Mouse (Mus musculus): Measurements from ENCODE around the gene Sertad3. TPM values are rescaled to one million over a fixed set of nuclear protein-coding genes. Genes with fewer than 3 reads are reported as not detected.
"Not testable (repeated sequence)": the region's sequence is repeated elsewhere in the genome, so short reads cannot be mapped to it uniquely, and the experiment has no call there.

Sertad3 gene
- polyA plus RNA-seq, 1 experiment from 2014 or later, result 31.3 TPM

GRCm38 (mm10) chr7:27491856-27492255 is 18.3 kb downstream of the Sertad3 start:
- DNase-seq (ENCODE audit: low spot score), result peak; percentile 13
- Histone ChIP-seq H3K4me2 (ENCODE audit: low read depth, low read length) (no peak overlapping the region), H3K9me3 (ENCODE audit: control insufficient read depth, low read length) (no peaks in the 10 kb centered on the region), H3K27ac (replicated peaks; ENCODE audit: low read depth, low read length) (no peak overlapping the region; the same call in 1 of the 2 replicates), H3K4me3 (ENCODE audit: low read depth, low read length) (no peak overlapping the region), H3K9ac (ENCODE audit: low read depth, low read length) (no peak overlapping the region), H3K4me1 (ENCODE audit: control insufficient read depth, insufficient read depth, low read length) (peaks cover 18% of the 10 kb centered on the region), H3K27me3 (replicated peaks; ENCODE audit: control insufficient read depth, insufficient read depth, low read length) (no peaks in the 10 kb centered on the region), H3K36me3 (ENCODE audit: control insufficient read depth, insufficient read depth, low read length) (peaks cover 11% of the 10 kb centered on the region)
- ATAC-seq (ENCODE audit: low read depth), result no peak
- WGBS, result 73% methylated on average over 7 of the region's 7 CpGs

DNA sequence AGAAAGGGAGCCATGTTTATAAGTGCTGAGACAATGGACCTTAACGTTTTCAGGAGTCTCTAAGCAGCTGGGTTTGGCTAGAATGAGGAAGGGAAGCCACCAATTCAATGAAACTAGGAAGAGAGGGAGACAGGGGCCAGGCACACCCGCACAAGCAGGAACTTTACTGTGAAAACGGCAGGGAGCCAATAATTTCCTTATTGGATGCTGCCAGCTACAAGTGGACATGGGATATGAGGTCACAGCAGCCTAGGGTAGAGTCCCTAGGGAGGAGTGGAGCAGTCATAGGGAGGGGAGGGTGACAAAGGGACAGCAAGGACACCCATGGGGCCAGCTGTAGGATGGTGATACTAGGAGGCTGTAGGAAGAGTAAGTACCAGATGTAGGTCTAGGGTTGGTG is 19.5 kb downstream of the Sertad3 start:
- Histone ChIP-seq H3K36me3 (ENCODE audit: control insufficient read depth, insufficient read depth, low read length) (peaks cover 11% of the 10 kb centered on the region), H3K27me3 (replicated peaks; ENCODE audit: control insufficient read depth, insufficient read depth, low read length) (no peaks in the 10 kb centered on the region), H3K4me3 (ENCODE audit: low read depth, low read length) (no peak overlapping the region), H3K4me1 (ENCODE audit: control insufficient read depth, insufficient read depth, low read length) (peaks cover 16% of the 10 kb centered on the region), H3K27ac (replicated peaks; ENCODE audit: low read depth, low read length) (no peak overlapping the region), H3K9ac (ENCODE audit: low read depth, low read length) (no peak overlapping the region), H3K9me3 (ENCODE audit: control insufficient read depth, low read length) (no peaks in the 10 kb centered on the region), H3K4me2 (ENCODE audit: low read depth, low read length) (no peak overlapping the region)
- 74% methylated on average over 3 of the region's 3 CpGs for WGBS
- DNase-seq (ENCODE audit: low spot score) (no peak), ATAC-seq (ENCODE audit: low read depth) (no peak)

DNA sequence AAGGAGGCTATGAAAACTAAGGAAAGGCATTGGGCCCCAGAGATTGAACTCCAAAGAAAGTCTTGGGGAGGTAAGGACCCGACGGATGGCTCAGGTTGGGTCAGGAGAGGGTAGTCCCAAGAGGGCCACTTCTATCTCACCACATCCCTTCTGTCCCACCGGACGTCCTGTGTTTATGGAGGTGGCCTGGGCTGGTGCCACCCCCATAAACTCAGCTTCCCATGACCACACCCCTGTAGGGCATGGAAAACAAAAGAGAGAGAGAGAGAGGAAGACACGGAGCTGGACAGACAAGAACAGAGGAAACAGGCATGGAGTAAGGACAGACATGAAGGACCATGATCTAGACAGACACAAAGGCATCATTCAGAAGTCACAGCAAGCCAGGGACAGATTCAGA is 19.9 kb downstream of the Sertad3 start:
- DNase-seq (ENCODE audit: low spot score), result no peak
- Histone ChIP-seq H3K27me3 (replicated peaks; ENCODE audit: control insufficient read depth, insufficient read depth, low read length) (no peaks in the 10 kb centered on the region), H3K4me2 (ENCODE audit: low read depth, low read length) (no peak overlapping the region), H3K4me1 (ENCODE audit: control insufficient read depth, insufficient read depth, low read length) (peaks cover 12% of the 10 kb centered on the region), H3K4me3 (ENCODE audit: low read depth, low read length) (no peak overlapping the region), H3K27ac (replicated peaks; ENCODE audit: low read depth, low read length) (no peak overlapping the region), H3K9ac (ENCODE audit: low read depth, low read length) (no peak overlapping the region), H3K9me3 (ENCODE audit: control insufficient read depth, low read length) (no peaks in the 10 kb centered on the region), H3K36me3 (ENCODE audit: control insufficient read depth, insufficient read depth, low read length) (peaks cover 11% of the 10 kb centered on the region)
- no peak for ATAC-seq (ENCODE audit: low read depth)
- WGBS, result 83% methylated on average over 5 of the region's 5 CpGs

DNA sequence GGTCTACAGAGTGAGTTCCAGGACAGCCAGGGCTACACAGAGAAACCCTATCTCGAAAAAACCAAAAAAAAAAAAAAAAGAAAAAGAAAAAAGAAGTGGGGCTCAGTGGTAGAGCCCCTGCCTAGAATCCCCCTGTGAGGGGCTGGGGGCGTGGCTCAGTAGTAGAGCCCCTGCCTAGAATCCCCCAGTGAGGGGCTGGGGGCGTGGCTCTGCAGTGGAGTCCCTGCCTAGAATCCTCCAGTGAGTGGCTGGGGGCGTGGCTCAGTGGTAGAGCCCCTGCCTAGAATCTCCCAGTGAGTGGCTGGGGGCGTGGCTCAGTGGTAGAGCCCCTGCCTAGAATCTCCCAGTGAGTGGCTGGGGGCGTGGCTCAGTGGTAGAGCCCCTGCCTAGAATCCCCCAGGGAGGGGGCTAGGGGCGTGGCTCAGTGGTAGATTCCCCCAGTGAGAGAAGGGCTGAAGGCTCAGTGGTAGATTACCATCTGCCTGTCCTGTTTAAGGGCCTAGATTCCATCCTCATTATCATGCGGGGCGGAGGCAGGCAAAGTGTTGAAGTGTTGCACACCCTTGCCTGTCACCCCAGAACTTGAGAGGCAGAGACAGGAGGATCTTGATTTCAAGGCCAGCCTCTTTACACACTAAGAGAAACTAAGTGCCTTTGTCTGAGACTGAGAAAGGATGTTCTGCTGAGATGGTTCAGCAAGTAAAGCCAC is 21.2 kb downstream of the Sertad3 start:
- DNase-seq (ENCODE audit: low spot score); H3K36me3 ChIP-seq (ENCODE audit: control insufficient read depth, insufficient read depth, low read length); H3K4me2 ChIP-seq (ENCODE audit: low read depth, low read length); H3K4me3 ChIP-seq (ENCODE audit: low read depth, low read length); ATAC-seq (ENCODE audit: low read depth); H3K27me3 ChIP-seq (replicated peaks; ENCODE audit: control insufficient read depth, insufficient read depth, low read length); H3K9me3 ChIP-seq (ENCODE audit: control insufficient read depth, low read length); H3K9ac ChIP-seq (ENCODE audit: low read depth, low read length); H3K27ac ChIP-seq (replicated peaks; ENCODE audit: low read depth, low read length): not testable (repeated sequence)
- WGBS, result 94% methylated on average over 6 of the region's 9 CpGs
- H3K4me1 ChIP-seq (ENCODE audit: control insufficient read depth, insufficient read depth, low read length), result peaks cover 12% of the 10 kb centered on the region

GRCm38 (mm10) chr7:27499036-27499435 is 25.5 kb downstream of the Sertad3 start, which contains the start of gene Prx:
TSS of gene Prx (plus strand) at chr7:27499324.
- 20% methylated on average over 3 of the region's 3 CpGs for WGBS
- peak; percentile 61; the same call in 1 of the 2 replicates for ATAC-seq (ENCODE audit: low read depth)
- no peak within 1 kb of the TSS for H3K4me2 ChIP-seq (ENCODE audit: low read depth, low read length)
- no peaks in the 10 kb centered on the region for H3K36me3 ChIP-seq (ENCODE audit: control insufficient read depth, insufficient read depth, low read length)
- no peaks in the 10 kb centered on the region for H3K4me1 ChIP-seq (ENCODE audit: control insufficient read depth, insufficient read depth, low read length)
- H3K9me3 ChIP-seq (ENCODE audit: control insufficient read depth, low read length), result no peaks in the 10 kb centered on the region
- peak; percentile 20 for DNase-seq (ENCODE audit: low spot score)
- no peak within 1 kb of the TSS for H3K27ac ChIP-seq (replicated peaks; ENCODE audit: low read depth, low read length)
- no peaks in the 10 kb centered on the region for H3K27me3 ChIP-seq (replicated peaks; ENCODE audit: control insufficient read depth, insufficient read depth, low read length)
- H3K4me3 ChIP-seq (ENCODE audit: low read depth, low read length), result no peak within 1 kb of the TSS
- no peak within 1 kb of the TSS for H3K9ac ChIP-seq (ENCODE audit: low read depth, low read length)

- Histone ChIP-seq H3K4me1 (ENCODE audit: control insufficient read depth, insufficient read depth, low read length) (peaks cover 5% of the 10 kb centered on the region), H3K9ac (ENCODE audit: low read depth, low read length) (no peak overlapping the region), H3K36me3 (ENCODE audit: control insufficient read depth, insufficient read depth, low read length) (no peaks in the 10 kb centered on the region), H3K27me3 (replicated peaks; ENCODE audit: control insufficient read depth, insufficient read depth, low read length) (no peaks in the 10 kb centered on the region), H3K27ac (replicated peaks; ENCODE audit: low read depth, low read length) (no peak overlapping the region), H3K9me3 (ENCODE audit: control insufficient read depth, low read length) (no peaks in the 10 kb centered on the region), H3K4me2 (ENCODE audit: low read depth, low read length) (no peak overlapping the region), H3K4me3 (ENCODE audit: low read depth, low read length) (no peak overlapping the region)
- DNase-seq (ENCODE audit: low spot score) (peak; percentile 24), ATAC-seq (ENCODE audit: low read depth) (0 out of 2 replicates have a peak, but pooled peaks have one; percentile 30)
- 58% methylated on average over 4 of the region's 4 CpGs for WGBS
Measured at GRCm38 (mm10) chr7:27501620-27502019, 28.1 kb downstream of the Sertad3 start.

- Histone ChIP-seq H3K4me2 (ENCODE audit: low read depth, low read length) (peak overlapping the region; percentile 67), H3K9me3 (ENCODE audit: control insufficient read depth, low read length) (no peaks in the 10 kb centered on the region), H3K4me1 (ENCODE audit: control insufficient read depth, insufficient read depth, low read length) (peaks cover 15% of the 10 kb centered on the region), H3K4me3 (ENCODE audit: low read depth, low read length) (peak overlapping the region; percentile 58), H3K27ac (replicated peaks; ENCODE audit: low read depth, low read length) (peak overlapping the region; percentile 99), H3K9ac (ENCODE audit: low read depth, low read length) (no peak overlapping the region), H3K27me3 (replicated peaks; ENCODE audit: control insufficient read depth, insufficient read depth, low read length) (no peaks in the 10 kb centered on the region), H3K36me3 (ENCODE audit: control insufficient read depth, insufficient read depth, low read length) (no peaks in the 10 kb centered on the region)
- WGBS, result 33% methylated on average over 9 of the region's 9 CpGs
- DNase-seq (ENCODE audit: low spot score) (peak; percentile 63), ATAC-seq (ENCODE audit: low read depth) (no peak)
Measured at GRCm38 (mm10) chr7:27506765-27507370, 33.3 kb downstream of the Sertad3 start.

DNA sequence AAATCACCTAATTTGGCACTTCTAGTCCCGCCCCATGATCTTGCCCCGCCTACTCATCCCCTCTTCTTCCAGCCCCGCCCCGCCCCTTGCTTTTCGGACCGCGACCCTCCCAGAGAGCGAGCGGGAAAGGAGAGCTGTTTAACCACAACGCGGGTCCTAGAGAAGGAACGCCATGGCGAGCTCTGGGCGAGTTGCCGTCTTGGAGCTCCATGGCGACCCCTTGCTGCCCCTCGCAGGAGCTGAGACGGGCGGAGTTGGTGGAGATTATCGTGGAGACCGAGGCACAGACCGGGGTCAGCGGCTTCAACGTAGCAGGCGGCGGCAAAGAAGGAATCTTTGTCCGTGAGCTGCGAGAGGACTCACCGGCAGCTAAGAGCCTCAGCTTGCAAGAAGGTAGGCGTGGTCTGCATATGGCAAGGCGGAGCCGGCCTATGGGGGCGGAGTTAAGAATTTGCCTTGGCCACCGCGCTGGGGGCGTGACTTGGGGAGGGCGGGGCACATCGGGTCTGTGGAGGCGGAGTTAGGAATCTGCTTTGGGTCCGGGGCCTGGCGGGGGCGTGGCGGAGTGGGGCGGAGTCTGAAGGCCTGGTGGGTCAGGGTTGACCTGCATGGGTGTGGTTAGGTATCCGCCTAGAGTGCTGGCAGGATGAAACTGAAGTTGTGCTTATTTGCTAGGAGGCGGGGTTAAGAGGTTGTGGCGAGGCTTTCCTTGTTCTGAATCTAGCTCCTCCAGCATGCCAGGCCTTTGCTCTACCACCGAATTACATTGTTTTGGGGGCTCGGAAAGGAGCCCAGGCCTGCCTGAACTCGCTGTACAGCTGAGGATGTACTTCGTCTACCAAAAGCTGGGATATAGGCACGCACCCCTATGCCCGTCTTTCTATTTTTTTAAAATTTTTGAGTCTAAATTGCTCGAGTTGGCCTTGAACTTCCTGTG is 34.4 kb downstream of the Sertad3 start:
- H3K36me3 ChIP-seq (ENCODE audit: control insufficient read depth, insufficient read depth, low read length), result no peaks in the 10 kb centered on the region
- H3K9me3 ChIP-seq (ENCODE audit: control insufficient read depth, low read length), result no peaks in the 10 kb centered on the region
- H3K27ac ChIP-seq (replicated peaks; ENCODE audit: low read depth, low read length), result peak overlapping the region; percentile 99
- H3K4me1 ChIP-seq (ENCODE audit: control insufficient read depth, insufficient read depth, low read length), result peaks cover 15% of the 10 kb centered on the region
- DNase-seq (ENCODE audit: low spot score) (peak; percentile 98), ATAC-seq (ENCODE audit: low read depth) (peak; percentile 91)
- peak overlapping the region; percentile 67 for H3K4me2 ChIP-seq (ENCODE audit: low read depth, low read length)
- no peaks in the 10 kb centered on the region for H3K27me3 ChIP-seq (replicated peaks; ENCODE audit: control insufficient read depth, insufficient read depth, low read length)
- peak overlapping the region; percentile 58 for H3K4me3 ChIP-seq (ENCODE audit: low read depth, low read length)
- WGBS, result under 1% methylated on average over 49 of the region's 54 CpGs
- H3K9ac ChIP-seq (ENCODE audit: low read depth, low read length), result peak overlapping the region; percentile 70

All from embryonic facial prominence, embryonic 14.5 days (tissue).